In genomic region chr17:29549543-29550428, GRCm38 (mm10) we compare ENCODE assay signal across 8 mouse cellular contexts. TPM values are rescaled to one million over a fixed set of nuclear protein-coding genes. Genes with fewer than 3 reads are reported as not detected.
DNase-seq lines count a peak whose midpoint lies in the region; ATAC-seq lines count a peak whose summit lies in the region.

TSS of gene Gm17657 (minus strand) at chr17:29549638.
TSS of gene Tbc1d22b (plus strand) at chr17:29549785.

- peak within 1 kb of the TSS; percentile 98 for H3K4me2 ChIP-seq in hindbrain, embryonic 14.5 days (replicated peaks)

- no peaks in the 10 kb centered on the region for H3K36me3 ChIP-seq in hindbrain, embryonic 14.5 days (replicated peaks; ENCODE audit: control insufficient read depth, insufficient read depth)

- H3K27ac ChIP-seq in hindbrain, embryonic 14.5 days, result peak within 1 kb of the TSS; percentile 44

- peaks cover 13% of the 10 kb centered on the region for H3K4me1 ChIP-seq in hindbrain, embryonic 14.5 days (replicated peaks; ENCODE audit: control insufficient read depth, insufficient read depth, low read length)

- DNase-seq in NIH3T3 (ENCODE audit: low read depth), result peak; percentile 96
- peak; percentile 97 to 98 for DNase-seq in cerebellum, postnatal 10 days
- DNase-seq in frontal cortex, postnatal 14 days (ENCODE audit: low spot score in 2 of 2), result peak; percentile 86 to 94
- peak; percentile 91 for DNase-seq in hindbrain, embryonic 14.5 days (ENCODE audit: low spot score)
- DNase-seq in layer of hippocampus, postnatal 36 days, result peak; percentile 94
- DNase-seq in lung, postnatal 36 days, result peak; percentile 98
- peak; percentile 95 for DNase-seq in retina, postnatal 1 day
- DNase-seq in urinary bladder, adult 18-20 months (ENCODE audit: low spot score in 2 of 2), result peak; percentile 89 to 91

- peak; percentile 98 for ATAC-seq in hindbrain, embryonic 14.5 days (ENCODE audit: low FRiP score)

- H3K9me3 ChIP-seq in hindbrain, embryonic 14.5 days (ENCODE audit: control insufficient read depth, low read length), result no peaks in the 10 kb centered on the region

- 0% methylated on average over 38 of the region's 44 CpGs for WGBS in hindbrain, embryonic 14.5 days

- peak within 1 kb of the TSS; percentile 96 for H3K9ac ChIP-seq in hindbrain, embryonic 14.5 days

- peak within 1 kb of the TSS; percentile 97 for H3K4me3 ChIP-seq in hindbrain, embryonic 14.5 days (replicated peaks; ENCODE audit: low read length)

- H3K27me3 ChIP-seq in hindbrain, embryonic 14.5 days (ENCODE audit: control insufficient read depth, insufficient read depth, low read length), result no peaks in the 10 kb centered on the region

RNA-seq across cellular contexts. Expression of gene Gm17657, which starts in this region (rescaled TPM):
- polyA plus RNA-seq in hindbrain, embryonic 14.5 days (2014; fragmentation: Nextera tagmentation; extraction: Ambion mirVana), result not detected in 2 replicates
- total RNA-seq in layer of hippocampus, postnatal 36 days (2021), result not detected

RNA-seq across cellular contexts. Expression of gene Tbc1d22b, which starts in this region (rescaled TPM):
- 27.8 and 30.5 TPM in 2 replicates for polyA plus RNA-seq in hindbrain, embryonic 14.5 days (2014; fragmentation: Nextera tagmentation; extraction: Ambion mirVana)
- total RNA-seq in layer of hippocampus, postnatal 36 days (2021), result 10 to 100 TPM; 42.7 to 45.8 TPM

Comparison
In these comparisons a context has a peak if more than half of its experiments do, and no peak if none do; other contexts are left out.
1. Peak in every context shown above with its lines: DNase-seq, ATAC-seq, H3K4me3 ChIP-seq and H3K27ac ChIP-seq.